Mouse (Mus musculus) kidney, postnatal 4 days (tissue): Measurements from ENCODE around the gene Spic.
"Not testable (repeated sequence)": the region's sequence is repeated elsewhere in the genome, so short reads cannot be mapped to it uniquely, and the experiment has no call there.

Experiments
- DNase-seq, 2 experiments: peaks; one replicate each; pipeline ENCODE4 v3.0.0; 2021; ENCODE audit warnings: mixed read lengths in 2 of 2

Spic gene

DNA sequence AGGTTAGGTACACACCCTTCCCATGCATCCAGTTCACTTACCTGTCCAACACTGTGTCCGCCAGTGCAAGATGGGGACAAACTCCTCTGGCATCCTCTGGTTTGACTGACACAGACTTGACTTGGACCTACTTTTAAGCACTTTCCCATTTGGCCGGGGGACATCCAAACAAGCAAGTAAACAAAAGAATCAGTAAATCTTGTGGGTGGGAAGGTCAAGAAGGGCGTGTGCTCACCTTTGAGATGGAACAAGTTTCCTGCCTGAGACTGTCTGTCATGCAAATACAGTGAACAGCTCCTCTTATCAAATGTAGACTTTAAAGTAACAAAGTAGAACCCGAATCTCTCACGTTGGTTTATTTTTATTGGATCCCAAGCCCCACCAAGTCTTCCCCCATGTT lies at the start of gene Spic:
Gene Spic (minus strand): TSS at position 91 of the 400 bp plus-strand sequence.
- no peak for DNase-seq

DNA sequence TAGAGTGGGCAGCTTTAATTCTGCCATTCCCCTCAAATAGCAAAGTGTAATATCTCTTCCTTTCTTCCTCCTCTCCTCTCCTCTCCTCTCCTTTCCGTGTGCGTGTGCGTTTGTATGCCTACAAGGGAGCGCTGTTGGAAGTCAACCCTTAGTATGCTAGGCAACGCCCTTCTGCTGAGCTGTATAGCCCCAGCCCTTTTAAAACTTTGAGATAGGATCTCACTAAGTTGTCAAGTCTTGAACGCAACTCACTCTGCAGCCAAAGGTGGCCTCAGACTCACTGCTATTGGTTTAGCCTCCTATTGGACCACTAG lies 47.5 kb upstream of the Spic start:
- DNase-seq: no peak

DNA sequence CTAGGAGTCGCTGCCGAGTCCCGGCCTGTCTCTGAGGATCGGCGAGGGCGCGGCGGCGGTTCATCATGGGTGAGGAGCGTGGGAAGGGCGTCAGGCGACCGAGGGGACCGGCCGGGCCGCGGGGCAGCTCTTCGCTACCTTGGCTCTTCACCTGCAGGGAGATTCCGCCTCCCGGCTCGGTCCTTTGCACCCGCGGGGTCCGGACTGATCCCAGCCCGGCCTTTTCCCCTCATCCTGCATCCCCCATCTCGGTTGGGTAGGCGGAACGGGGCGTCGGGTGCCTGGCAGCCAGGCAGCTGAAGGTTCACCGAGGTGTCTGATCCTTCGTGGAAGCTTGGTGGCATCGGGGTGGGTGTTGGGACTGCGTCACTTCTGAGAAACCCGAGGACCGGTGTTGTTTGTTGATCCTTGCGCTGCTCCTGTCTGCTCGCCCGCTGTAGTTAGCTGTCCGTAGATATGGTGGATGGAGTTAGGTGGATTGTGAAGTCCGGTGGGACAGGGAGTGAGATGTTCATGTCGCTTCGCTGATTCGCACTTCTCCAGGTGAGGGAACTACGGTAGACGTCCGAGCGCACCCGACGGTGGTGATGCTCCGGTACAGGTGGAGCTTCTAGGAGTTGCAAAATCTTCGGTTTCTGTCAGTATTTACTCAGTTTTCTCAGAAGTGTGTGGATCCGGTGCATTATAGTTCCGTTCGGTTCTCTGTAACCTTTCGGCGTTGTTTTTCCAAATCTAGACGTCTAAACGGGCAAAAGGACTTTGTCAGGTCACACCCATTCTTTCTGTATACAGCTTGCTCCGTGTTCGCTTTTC lies 46.9 kb upstream of the Spic start:
- DNase-seq: no peak

DNA sequence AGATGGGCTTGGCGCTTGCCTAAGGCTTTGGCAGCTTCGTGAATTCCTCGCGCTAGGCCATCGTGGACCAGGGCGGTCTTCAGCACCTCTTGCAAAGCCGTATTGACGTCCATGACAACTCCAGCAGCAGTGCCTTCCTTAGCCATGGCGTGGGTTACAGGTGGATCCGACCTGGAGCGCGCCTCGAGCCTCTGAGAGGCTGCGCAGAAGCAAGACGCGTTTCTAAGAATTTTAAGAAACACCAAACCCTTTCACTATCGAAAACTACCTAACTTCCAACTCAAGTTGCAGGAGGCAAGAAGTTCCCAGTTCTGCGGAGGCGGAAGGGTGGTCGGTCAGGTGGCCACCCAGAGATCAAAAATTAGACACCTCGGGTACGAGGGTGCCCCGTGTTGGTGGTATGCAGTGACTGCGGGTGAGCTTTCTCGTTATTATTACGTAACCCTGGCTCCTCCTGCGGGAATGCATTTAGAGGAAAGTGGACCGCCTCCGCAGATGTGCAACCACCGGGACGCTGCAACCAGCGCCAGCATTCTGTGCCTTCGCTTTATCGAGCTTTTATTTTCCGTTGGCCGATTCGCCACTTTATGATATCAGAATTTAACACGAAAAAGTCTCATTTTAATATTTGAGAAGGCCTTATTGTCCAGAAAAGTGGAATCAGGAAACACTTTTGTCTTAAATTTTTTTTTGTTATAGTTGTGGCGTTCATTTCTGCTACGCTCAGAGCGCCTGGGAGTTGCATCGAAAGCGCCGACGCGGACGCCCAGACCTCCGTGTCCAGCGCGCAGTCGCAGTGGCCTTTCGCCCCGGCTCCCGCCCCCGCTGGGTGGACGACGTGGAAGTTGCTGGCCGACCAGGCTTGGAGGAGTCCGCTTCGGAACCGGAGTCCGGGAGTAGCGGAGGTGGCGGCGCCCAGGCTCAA lies 46.0 kb upstream of the Spic start, which contains the start of gene Arl1:
Gene Arl1 (plus strand): TSS at position 288 of the 925 bp plus-strand sequence.
- DNase-seq: peak; percentile 95 to 97

DNA sequence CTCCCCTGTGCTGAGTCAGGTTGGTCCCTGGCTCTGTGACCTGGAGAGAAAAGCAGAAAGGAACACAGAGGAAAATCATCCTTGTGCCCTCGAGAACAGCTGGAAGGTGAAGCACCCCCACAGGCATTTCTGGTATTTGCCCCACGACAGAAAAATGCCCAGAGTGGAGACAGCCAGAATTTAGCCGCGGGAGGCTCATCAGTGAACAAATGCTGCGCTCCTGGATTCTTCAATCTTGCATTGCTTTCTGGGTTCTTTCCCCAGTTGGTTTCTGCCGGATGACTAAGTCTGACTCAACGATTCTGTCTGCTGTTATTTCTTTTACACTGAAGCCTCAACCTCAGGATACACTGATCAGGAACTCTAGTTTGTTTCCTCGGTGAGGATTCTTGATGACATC lies 43.4 kb upstream of the Spic start:
- DNase-seq: no peak

DNA sequence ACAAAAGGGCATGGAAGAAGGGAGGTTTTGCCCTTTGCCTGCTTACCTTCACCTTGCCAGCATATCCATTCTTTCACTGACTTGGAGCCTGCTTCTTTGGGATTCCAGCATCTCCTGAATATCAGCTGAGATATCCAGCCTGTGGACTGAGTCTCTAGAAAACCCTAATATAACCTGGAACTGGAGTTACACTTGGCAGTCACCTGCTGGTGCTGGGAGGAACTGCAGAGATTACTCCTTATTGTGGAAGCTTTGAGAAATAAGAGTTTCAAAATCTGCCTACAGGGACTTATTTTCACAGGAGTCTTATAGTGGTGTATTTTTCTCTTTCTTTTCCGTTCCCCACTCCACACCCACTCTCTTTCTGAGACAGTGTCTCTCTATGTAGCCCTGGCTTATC lies 42.3 kb upstream of the Spic start:
- peak; percentile 73 to 78 for DNase-seq

DNA sequence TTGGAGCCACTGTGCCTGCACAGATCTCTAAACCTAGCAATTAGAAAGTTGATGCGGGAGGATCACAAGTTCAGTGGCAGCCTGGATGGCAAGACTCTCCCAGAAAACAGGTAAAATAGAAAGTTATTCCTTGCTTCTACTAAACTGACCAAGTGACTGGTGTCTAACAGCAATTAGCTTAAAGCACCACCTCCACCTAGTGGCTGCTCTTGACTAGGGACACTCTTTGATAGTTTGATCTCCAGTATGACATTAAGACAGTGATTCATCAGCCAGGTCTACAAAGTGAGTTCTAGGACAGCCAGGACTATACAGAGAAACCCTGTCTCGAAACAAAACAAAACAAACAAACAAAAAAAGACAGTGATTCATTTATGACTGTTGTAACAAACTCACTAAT lies 40.5 kb upstream of the Spic start:
- DNase-seq: peak; percentile 49 to 57

DNA sequence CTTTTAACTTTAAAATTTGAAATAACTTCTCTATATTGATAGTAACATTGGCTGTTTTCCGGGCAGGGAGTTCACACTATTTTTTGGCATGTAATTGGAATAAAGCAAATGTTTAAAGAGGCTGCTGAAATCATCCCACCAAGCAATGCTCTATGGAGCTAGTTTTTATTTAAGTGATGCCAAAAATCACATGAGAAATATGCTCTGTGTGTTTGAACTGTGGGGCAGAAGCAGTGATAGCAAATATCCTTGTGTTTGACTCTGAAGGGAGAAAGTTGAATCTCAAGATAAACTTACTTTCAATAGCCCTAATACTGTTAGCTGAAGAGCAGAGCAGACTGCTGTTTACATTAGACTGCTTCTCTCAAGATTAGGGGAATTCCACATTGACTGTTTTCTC lies 34.8 kb upstream of the Spic start:
- no peak for DNase-seq

DNA sequence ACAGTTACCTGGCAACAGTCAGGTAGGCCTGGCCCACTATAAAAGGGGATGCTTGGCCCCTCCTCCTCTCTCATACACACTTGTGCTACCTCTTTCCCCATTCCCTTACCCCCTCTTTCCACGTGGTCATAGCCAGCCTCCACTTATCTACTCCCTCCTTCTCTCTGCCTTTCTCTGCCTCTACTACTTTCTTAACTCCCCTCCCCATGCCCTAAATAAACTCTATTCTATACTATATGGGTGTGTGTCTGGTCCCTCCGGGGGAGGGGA lies 32.9 kb upstream of the Spic start:
- DNase-seq: no peak

DNA sequence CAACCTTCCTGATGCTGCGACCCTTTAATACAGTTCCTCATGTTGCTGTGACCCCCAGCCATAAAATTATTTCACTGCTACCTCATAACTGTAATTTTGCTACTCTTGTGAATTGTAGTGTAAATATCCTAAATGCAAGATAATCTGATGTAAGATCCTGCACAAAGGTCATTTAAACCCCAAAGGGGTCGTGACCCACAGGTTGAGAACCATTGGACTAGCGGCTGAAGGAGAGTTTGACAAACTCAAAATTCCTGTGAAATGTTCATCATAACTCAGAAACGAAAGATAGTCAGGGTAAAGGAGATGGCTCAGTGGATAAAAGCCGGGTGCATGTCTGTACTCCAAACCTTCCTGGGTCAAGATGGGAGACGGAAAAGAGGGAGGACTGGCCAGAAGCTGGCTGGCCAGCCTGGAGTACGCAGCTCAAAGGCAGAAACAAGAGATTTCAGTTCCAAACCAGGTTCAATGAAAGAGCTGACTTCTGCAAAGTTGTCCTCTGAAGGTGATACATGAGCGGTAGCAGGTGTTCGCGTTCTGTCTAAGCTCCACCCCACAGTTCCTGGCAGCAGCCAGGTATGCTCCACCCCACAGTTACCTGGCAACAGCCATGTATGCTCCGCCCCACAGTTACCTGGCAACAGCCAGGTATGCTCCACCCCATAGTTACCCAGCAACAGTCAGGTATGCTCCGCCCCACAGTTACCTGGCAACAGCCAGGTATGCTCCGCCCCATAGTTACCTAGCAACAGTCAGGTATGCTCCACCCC lies 32.4 kb upstream of the Spic start:
- peak in 1 of 2 experiments; percentile 3 for DNase-seq

DNA sequence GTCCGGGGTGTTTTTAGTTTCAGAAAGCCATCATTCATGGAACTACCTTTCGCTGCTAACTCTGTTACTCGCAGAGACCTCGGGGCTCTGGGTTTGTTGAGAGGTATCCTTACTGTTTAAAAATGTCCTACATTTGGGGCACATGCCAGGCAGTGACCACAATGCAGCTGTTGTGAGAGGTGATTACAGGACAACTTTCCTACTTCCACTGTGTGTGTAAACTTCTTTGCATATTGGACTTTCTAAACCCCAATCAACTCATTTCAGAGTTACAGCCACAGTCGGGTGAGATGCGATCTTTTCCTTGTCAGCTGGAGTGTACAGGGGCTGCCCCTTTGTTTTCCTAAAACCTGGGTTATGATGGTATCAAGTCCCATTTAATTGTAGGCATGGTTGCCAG lies 30.8 kb upstream of the Spic start:
- DNase-seq: no peak

DNA sequence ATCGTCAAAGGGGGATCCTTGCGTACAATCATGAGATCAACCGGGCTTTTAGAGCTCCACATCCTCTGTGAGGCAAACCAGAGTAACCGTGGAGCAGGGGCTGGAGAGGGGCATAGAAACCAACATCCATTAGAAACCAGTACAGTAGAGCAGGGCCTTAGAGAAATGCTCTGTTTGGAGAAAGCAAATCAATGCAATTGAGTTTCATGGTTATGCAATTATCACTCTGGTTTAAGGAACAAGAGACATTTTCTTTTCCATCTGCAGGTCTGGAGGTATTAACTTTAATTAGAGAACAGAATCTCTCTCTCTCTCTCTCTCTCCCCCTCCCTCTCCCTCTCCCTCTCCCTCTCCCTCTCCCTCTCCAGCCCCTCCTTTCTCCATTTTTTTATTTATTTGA lies 29.9 kb upstream of the Spic start:
- no peak for DNase-seq

DNA sequence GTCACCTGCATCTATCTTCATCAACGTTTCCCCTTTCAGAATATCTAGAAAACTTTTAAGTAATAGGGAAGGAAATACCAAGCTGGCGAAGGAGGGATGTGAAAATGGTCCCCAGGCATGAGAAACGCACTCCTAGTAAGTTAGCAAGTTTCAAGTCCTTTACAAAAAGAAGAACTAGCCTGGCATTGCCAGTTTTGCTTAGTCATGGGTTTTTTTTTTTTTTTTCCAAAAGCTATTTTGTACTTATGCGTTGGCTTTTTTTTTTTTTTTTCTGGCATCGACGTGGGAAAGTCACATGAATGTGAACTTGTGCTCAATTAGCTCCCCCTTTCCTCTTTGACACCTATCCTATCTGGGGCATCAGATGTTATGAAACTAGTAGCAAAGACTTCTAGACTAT lies 27.5 kb upstream of the Spic start:
- no peak for DNase-seq

DNA sequence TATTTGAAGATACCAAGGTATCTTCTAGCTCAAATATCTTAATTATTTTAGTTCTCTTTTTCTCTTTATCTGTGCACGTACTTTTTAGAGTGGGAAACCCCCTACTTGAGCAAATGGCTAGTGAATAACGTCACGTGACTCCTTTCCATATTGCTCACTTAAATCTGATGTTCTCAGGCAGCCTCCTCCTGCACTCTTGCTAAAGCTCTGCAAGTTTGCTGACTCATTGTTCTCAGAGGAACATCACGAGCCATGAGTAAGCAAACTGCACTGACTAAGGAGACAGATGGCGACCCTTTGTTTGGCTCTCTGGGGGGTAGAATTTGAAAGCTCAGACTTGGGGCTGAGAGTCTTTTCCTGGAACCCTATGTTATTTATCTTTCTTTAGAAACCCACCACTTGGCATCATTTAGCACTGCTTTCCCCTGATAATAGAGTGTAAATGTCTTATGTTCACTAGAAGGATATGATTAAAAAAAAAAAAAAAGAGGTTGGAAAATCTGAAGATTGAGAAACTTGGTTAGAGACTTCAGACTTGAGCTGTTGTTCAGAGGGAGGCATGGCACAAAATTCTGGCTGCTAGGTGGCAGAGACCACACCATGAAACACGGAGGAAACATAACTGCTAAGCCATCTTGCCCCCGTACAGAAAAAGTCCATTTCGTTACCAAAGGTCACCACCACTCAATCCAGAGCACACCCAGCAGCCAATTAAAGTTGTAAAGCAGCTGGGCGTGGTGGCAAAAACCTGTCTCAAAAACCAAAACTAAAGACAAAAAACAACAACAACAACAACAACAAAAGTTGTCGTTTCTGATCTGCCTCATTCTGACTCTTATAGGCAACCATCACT lies 24.1 kb upstream of the Spic start:
- no peak for DNase-seq

DNA sequence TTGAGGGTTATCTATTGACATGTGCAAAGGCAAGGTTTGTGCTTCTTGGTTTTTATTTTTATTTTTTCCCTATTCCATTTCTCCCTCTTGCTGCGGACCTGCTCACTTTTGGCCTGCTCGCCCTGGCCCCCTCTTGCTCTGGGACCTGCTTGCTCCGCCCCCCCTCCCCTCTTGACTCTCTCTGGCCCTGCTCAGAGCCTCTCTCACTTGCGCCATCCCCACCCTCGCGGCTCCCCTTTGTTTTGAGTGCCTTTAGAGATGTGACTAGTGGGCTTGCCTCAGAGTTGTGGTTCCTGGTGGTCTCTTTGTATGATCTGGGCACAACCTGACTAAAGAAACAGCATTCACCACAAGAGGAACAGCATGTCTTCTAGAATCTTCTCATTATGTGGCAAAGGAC lies 16.1 kb upstream of the Spic start:
- DNase-seq: no peak

DNA sequence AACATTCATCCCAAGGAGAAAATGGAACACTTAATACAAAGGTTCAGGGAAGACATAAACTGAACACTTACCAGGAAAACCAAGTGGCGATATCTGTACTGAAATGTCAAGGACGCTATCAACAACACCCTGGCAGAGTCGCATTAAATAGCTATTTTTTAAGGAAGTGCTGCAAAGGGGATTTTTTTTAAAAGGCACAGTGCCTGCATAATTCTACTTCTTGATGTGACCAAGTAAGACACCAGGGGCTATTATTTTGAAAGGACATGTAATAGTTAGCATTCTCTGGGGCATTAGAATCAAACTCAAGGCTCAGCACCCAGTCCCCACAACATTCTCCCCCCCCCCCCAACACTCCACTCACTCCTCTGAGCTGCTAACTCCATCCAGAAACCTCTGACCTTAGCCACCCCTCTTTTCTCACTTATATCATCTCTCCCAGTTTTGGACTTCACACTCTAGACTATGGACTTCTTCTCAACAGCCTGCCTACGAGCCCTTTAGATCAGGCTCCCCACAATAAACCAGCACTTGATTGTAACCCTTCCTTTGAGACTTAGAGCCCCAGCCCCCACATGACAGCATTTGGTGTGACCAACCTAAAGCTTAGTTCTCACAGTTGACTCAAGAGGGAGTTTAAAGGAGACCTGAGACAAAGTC lies 1.8 kb downstream of the Spic start:
- no peak for DNase-seq

DNA sequence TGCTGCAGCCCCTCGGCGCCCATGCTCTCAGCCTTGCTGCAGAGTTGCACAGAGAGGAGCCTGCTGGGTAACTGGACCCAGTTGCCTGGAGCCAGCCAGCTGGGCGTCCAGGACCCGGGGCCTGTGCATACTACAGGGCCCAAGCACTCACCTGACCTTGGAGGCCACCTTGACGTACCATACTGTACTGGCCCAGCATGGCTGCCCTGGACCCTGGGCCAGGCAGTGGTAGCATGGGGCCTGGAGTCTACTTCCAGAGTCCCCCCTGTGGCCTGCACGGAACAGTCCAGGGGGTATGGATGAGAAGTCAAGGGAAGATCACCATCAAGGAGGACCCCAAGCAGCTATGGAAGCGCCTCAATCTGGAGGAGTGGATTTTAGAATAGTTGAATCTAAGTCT lies 12.0 kb downstream of the Spic start:
- no peak for DNase-seq

DNA sequence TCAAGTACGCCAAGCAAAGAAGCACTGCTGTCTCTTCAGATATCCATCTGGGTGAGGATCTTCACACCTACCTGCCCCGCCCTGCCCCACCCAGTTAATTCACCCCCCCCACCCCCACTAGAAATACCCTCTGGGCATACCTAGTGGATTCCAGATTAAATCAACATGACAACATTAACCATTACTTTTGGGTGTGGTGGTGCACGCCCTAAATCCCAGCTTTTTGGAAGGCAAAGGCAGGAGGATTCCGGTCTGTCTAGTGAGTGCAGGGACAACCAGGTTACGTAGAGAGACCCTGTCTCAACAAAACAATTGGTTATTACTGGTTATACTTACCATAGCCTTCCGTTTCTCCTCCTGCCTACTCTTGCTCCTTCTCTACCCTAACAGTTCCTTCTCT lies 12.7 kb downstream of the Spic start:
- no peak for DNase-seq

DNA sequence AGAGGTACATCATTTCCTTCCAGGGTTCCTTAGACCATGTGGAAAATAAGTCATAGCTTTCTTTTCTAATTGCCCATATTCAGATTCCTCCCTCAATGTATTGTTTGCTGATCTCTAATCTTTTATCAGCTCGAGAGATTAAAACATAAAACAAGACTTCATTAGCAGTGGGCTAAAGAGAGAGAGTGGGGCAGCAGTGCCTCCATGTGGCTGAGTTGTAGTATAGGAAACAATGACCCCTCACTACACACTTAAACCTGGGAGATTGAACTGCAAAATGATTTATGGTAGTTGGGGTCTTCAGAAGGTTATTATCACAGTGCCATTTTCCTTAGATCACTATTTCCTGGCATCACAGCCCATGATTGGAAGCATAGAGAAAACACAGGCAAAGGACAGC lies 15.1 kb downstream of the Spic start:
- DNase-seq: peak; percentile 46 to 57

DNA sequence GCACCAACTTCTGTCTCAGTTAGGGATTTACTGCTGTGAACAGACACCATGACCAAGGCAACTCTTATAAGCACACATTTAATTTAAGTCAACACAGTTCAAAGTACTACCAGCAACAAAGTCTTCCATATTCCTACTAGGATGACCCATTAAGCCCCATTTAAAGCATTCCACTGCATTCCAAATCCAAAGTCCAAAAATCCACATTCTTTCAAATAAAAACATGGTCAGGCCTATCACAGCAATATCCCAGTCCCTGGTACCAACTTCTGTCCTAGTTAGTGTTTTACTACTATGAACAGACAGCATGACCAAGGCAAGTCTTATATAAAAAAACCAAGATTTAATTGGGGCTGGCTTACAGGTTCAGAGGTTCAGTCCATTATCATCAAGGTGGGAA lies 21.0 kb downstream of the Spic start:
- not testable (repeated sequence) for DNase-seq

DNA sequence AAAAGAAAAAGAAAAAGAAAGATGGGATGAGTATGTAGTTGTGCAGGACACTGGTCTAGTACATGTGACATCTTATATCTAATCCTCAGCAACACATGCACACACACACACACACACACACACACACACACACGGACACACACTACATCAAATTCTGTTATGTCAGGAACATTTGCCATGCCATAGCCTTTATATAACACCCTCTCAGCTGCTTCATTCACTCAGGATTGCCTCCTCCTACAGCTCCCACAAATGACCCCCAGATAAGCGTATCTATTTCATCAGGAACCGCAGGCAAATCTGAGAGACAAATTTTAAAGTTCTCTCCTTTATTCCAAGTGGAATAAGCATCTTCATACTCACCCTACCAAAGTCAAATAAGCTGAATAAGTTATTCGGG lies 25.9 kb downstream of the Spic start:
- DNase-seq: no peak

DNA sequence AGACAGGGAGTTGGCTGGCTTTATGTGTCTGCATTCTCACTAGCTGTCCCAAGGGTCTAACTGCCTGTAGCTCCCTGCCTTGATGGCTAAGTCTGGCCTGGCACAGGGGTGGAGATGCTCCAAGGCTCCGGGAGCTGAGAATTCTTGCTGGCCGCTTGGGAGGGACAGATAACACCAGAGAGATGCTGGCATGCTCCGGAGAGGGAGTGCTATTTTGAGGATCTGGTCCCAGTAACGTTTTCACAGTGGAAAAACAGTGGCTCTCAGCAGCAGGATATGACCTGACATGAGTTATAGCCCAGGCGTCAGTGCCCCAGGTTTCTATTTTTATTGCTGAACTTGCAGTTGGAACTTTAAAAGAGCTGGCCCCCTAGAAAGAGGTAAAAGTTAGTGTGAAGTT lies 39.4 kb downstream of the Spic start:
- peak; percentile 11 for DNase-seq
